Mouse (Mus musculus): ENCODE data around the gene Itk. TPM values are rescaled to one million over a fixed set of nuclear protein-coding genes. Genes with fewer than 3 reads are reported as not detected.

The Itk gene
- 1 to 10 TPM; 1.1 to 2.4 TPM for total RNA-seq (2023)

GRCm38 (mm10) chr11:46389336-46390117, at the start of gene Itk:
Gene Itk (minus strand): TSS chr11:46389515.

GRCm38 (mm10) chr11:46436760-46437458, 47.6 kb upstream of the Itk start, which contains the start of gene Med7:
Gene Med7 (plus strand): TSS chr11:46436925.

DNA sequence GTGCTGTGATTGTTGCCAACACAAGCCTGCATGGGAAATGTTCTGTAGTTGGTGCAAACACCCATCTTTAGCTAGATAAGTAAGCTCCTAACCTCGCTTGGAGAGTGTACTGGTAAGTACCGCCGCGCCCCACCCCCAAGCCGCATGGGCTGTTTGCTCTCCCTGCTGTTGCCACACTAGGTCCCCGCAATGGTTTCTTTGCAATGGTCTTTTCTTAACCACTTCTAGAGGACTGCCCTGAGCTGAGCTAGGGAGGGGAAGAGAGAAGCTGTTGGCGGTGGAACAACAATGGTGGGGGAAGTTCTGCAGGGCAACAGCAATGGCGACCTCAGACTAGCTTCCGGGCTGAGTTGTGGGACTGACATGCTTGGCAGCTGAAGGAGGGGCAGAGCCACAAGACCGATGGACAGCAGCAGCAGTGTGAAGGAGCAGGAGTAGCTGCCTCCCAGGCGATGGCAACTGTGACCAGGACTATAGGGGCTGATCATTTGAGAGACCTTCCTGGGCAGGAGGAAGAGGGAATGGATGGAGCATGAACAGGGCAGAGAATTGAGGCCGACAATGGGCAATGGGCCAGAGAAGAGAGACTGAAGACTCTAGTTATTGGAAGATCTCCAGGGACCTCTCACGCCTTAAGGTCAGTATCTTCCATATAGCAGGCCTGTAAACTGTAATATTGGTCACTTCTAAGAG, 7.0 kb upstream of the Itk start, which contains the start of gene Fam71b:
Gene Fam71b, plus strand, starts transcription at position 393 of the 693 bp plus-strand sequence.

DNA sequence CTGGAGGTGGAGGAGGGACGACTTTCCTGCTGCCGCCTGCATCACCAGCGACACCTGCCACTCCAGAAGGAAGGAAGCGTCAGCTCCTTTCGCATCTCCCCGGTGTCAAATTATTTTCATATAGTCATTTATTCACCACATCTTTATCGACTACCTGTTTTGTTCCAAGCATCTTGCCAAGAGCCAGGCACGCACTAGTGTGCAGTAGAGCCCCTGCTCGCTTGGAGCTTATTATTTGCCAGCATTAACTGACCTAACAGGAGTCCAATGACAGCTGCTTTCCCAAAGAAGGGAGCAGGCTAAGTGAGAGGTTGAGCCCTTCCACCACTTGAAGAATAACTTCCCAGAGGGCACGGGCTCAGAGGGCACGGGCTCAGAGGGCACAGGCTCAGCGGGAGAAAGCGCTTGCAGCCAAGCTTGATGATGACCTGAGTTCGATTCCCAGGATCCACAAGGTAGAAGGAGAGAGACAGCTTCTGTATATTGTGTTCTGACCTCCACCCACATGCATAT, 76.7 kb downstream of the Itk start, which contains the start of gene Cyfip2:
Gene Cyfip2, minus strand, starts transcription at position 337 of the 513 bp plus-strand sequence.

Other genes with a start within 250 kb of the Itk start
- gene Nipal4, start 223.0 kb downstream of the Itk start, total RNA-seq (2023), result 1 to 10 TPM; 1.6 to 1.8 TPM
- not detected for gene Fndc9, start 154.0 kb downstream of the Itk start, total RNA-seq (2023)
- 100 to 1,000 TPM; 169 to 181 TPM for gene Cyfip2, start 76.7 kb downstream of the Itk start, total RNA-seq (2023)
- gene Fam71b, start 7.0 kb upstream of the Itk start, total RNA-seq (2023), result not detected
- 100 to 1,000 TPM in 1 of 2 experiments, 10 to 100 TPM in 1; 95.9 to 100 TPM for gene Med7, start 47.4 kb upstream of the Itk start, total RNA-seq (2023)
- under 1 TPM in 1 of 2 experiments, not detected in 1; 0.70 TPM for gene Havcr2, start 65.4 kb upstream of the Itk start, total RNA-seq (2023)
- not detected for gene Gm12169, start 134.7 kb upstream of the Itk start, total RNA-seq (2023)
- not detected for gene BC053393, start 182.0 kb upstream of the Itk start, total RNA-seq (2023)
- not detected for gene Dppa1, start 239.7 kb upstream of the Itk start, total RNA-seq (2023)

Measured in B cell, adult 67 days (primary cell).